Mouse (Mus musculus) myocyte (in vitro differentiated cells): ENCODE measurements around the gene Slc39a11. TPM values are rescaled to one million over a fixed set of nuclear protein-coding genes. Genes with fewer than 3 reads are reported as not detected.

Experiments used
- H3K27me3 ChIP-seq: one replicate; pipeline ENCODE4 v1.6.1; 2011; ENCODE audit not compliant: control insufficient read depth, insufficient read depth, insufficient read length
- H3K36me3 ChIP-seq: one replicate; pipeline ENCODE4 v1.6.1; 2011; ENCODE audit not compliant: control insufficient read depth, insufficient read depth
- H3K4me2 ChIP-seq: one replicate; pipeline ENCODE4 v1.6.1; 2011; ENCODE audit warnings: low read depth, control low read depth
- H3K4me3 ChIP-seq: one replicate; pipeline ENCODE4 v1.5.1; 2011; ENCODE audit warnings: mild to moderate bottlenecking, control low read depth, moderate library complexity
- H3K79me2 ChIP-seq: one replicate; pipeline ENCODE4 v1.6.1; 2011; ENCODE audit not compliant: control insufficient read depth, insufficient read depth
- H3ac ChIP-seq: one replicate; pipeline ENCODE4 v1.6.1; 2011; ENCODE audit not compliant: control insufficient read depth, insufficient read length
- CEBPB ChIP-seq: IDR thresholded peaks from 2 replicates; pipeline ENCODE4 v1.6.1; 2011; ENCODE audit warnings: mild to moderate bottlenecking, moderate library complexity; ENCODE audit not compliant: poor library complexity, insufficient read depth, severe bottlenecking
- E2F4 ChIP-seq: IDR thresholded peaks from one replicate; pipeline ENCODE4 v1.6.1; 2011; ENCODE audit warnings: mild to moderate bottlenecking, control low read depth, moderate library complexity; ENCODE audit not compliant: insufficient read depth
- MAX ChIP-seq: IDR thresholded peaks from one replicate; pipeline ENCODE4 v1.6.1; 2011; ENCODE audit warnings: low read depth, mild to moderate bottlenecking, control low read depth
- MYOD1 ChIP-seq, 3 experiments: IDR thresholded peaks; one replicate each; pipeline ENCODE4 v1.6.1; 2011; ENCODE audit warnings: control low read depth in 2 of 3, low read depth in 2 of 3, mild to moderate bottlenecking in 2 of 3, moderate library complexity in 1 of 3; ENCODE audit not compliant: insufficient read length in 2 of 3, control insufficient read depth in 1 of 3
- MYOG ChIP-seq, 3 experiments: IDR thresholded peaks; one replicate each; pipeline ENCODE4 v1.6.1; 2011; ENCODE audit warnings: control low read depth in 2 of 3, low read depth in 2 of 3, mild to moderate bottlenecking in 2 of 3; ENCODE audit not compliant: insufficient read length in 2 of 3, control insufficient read depth in 1 of 3, insufficient read depth in 1 of 3
- POLR2A ChIP-seq: IDR thresholded peaks from one replicate; pipeline ENCODE4 v1.6.1; 2011; ENCODE audit warnings: low read depth, mild to moderate bottlenecking, control low read depth, moderate library complexity; ENCODE audit not compliant: insufficient read length
- POLR2AphosphoS2 ChIP-seq: IDR thresholded peaks from one replicate; pipeline ENCODE4 v1.6.1; 2011; ENCODE audit warnings: low read depth, control low read depth; ENCODE audit not compliant: insufficient read length
- REST ChIP-seq: IDR thresholded peaks from one replicate; pipeline ENCODE4 v1.6.1; 2011; ENCODE audit warnings: mild to moderate bottlenecking, control low read depth, moderate library complexity; ENCODE audit not compliant: insufficient read depth, insufficient read length
- SRF ChIP-seq: IDR thresholded peaks from one replicate; pipeline ENCODE4 v1.6.1; 2011; ENCODE audit warnings: low read depth; ENCODE audit not compliant: control insufficient read depth, insufficient read length
- TCF12 ChIP-seq: IDR thresholded peaks from one replicate; pipeline ENCODE4 v1.6.1; 2011; ENCODE audit warnings: mild to moderate bottlenecking, control low read depth; ENCODE audit not compliant: poor library complexity, insufficient read depth, severe bottlenecking
- TCF3 ChIP-seq: IDR thresholded peaks from one replicate; pipeline ENCODE4 v1.6.1; 2011; ENCODE audit warnings: low read depth, control low read depth; ENCODE audit not compliant: insufficient read length
- USF1 ChIP-seq: IDR thresholded peaks from one replicate; pipeline ENCODE4 v1.6.1; 2011; ENCODE audit warnings: low read depth, mild to moderate bottlenecking, control low read depth, moderate library complexity
- polyA plus RNA-seq: library from polyadenylated mRNA; unstranded; fragments of >200 nt; fragmentation: generic; extraction: Trizol; gene quantifications from one replicate; pipeline ENCODE4 v1.2.1, GENCODE M21; 2012; ENCODE audit warnings: missing spikeins

The Slc39a11 gene
- polyA plus RNA-seq, 1 experiment: 15.7 TPM

- Histone ChIP-seq H3K79me2 (no peaks in the 10 kb centered on the region), H3ac (no peak overlapping the region), H3K4me3 (no peak overlapping the region), H3K36me3 (no peaks in the 10 kb centered on the region), H3K4me2 (no peak overlapping the region), H3K27me3 (no peaks in the 10 kb centered on the region)
- TF ChIP-seq POLR2AphosphoS2: no peak
- TF ChIP-seq TCF3: no peak
- TF ChIP-seq MYOG (IDR thresholded peaks at IDR 0.05; ENCODE audit: control insufficient read depth in 1 of 3, insufficient read depth in 1 of 3, insufficient read length in 2 of 3, low read depth in 2 of 3): no peak
- no peak for TF ChIP-seq TCF12
- TF ChIP-seq REST: no peak
- TF ChIP-seq USF1: no peak
- TF ChIP-seq CEBPB: no peak
- no peak for TF ChIP-seq MAX
- no peak for TF ChIP-seq MYOD1 (IDR thresholded peaks at IDR 0.05; ENCODE audit: control insufficient read depth in 1 of 3, insufficient read length in 2 of 3, low read depth in 2 of 3)
- TF ChIP-seq POLR2A: no peak
- no peak for TF ChIP-seq SRF
- no peak for TF ChIP-seq E2F4
These were observed 364.7 kb downstream of the Slc39a11 start for GRCm38 (mm10) chr11:113284951-113285741.

GRCm38 (mm10) chr11:113283376-113283811 is 366.5 kb downstream of the Slc39a11 start:
- no peak overlapping the region for H3K4me2 ChIP-seq
- TF ChIP-seq REST: no peak
- TF ChIP-seq SRF: no peak
- TF ChIP-seq POLR2A: no peak
- TF ChIP-seq TCF3: no peak
- no peak for TF ChIP-seq MYOD1 (IDR thresholded peaks at IDR 0.05; ENCODE audit: control insufficient read depth in 1 of 3, insufficient read length in 2 of 3, low read depth in 2 of 3)
- TF ChIP-seq POLR2AphosphoS2: no peak
- TF ChIP-seq CEBPB: no peak
- no peak for TF ChIP-seq MAX
- no peak for TF ChIP-seq MYOG (IDR thresholded peaks at IDR 0.05; ENCODE audit: control insufficient read depth in 1 of 3, insufficient read depth in 1 of 3, insufficient read length in 2 of 3, low read depth in 2 of 3)
- TF ChIP-seq TCF12: no peak
- TF ChIP-seq USF1: no peak
- no peak for TF ChIP-seq E2F4
- H3ac ChIP-seq: no peak overlapping the region
- H3K79me2 ChIP-seq: no peaks in the 10 kb centered on the region
- H3K36me3 ChIP-seq: no peaks in the 10 kb centered on the region
- H3K27me3 ChIP-seq: no peaks in the 10 kb centered on the region
- no peak overlapping the region for H3K4me3 ChIP-seq

GRCm38 (mm10) chr11:113278238-113278637 is 371.6 kb downstream of the Slc39a11 start:
- no peak for TF ChIP-seq SRF
- no peak for TF ChIP-seq MYOD1 (IDR thresholded peaks at IDR 0.05; ENCODE audit: control insufficient read depth in 1 of 3, insufficient read length in 2 of 3, low read depth in 2 of 3)
- no peak for TF ChIP-seq MYOG (IDR thresholded peaks at IDR 0.05; ENCODE audit: control insufficient read depth in 1 of 3, insufficient read depth in 1 of 3, insufficient read length in 2 of 3, low read depth in 2 of 3)
- TF ChIP-seq POLR2AphosphoS2: no peak
- no peak for TF ChIP-seq TCF12
- no peak for TF ChIP-seq REST
- TF ChIP-seq USF1: no peak
- no peak for TF ChIP-seq MAX
- no peak for TF ChIP-seq TCF3
- TF ChIP-seq POLR2A: no peak
- TF ChIP-seq E2F4: no peak
- TF ChIP-seq CEBPB: no peak
- Histone ChIP-seq H3ac (no peak overlapping the region), H3K79me2 (no peaks in the 10 kb centered on the region), H3K4me2 (no peak overlapping the region), H3K4me3 (no peak overlapping the region), H3K27me3 (no peaks in the 10 kb centered on the region), H3K36me3 (no peaks in the 10 kb centered on the region)

- Histone ChIP-seq H3K4me2 (no peak overlapping the region), H3K79me2 (no peaks in the 10 kb centered on the region), H3ac (no peak overlapping the region), H3K36me3 (no peaks in the 10 kb centered on the region), H3K27me3 (no peaks in the 10 kb centered on the region), H3K4me3 (no peak overlapping the region)
- TF ChIP-seq REST (no peak), SRF (no peak), TCF12 (no peak), MYOD1 (IDR thresholded peaks at IDR 0.05; ENCODE audit: control insufficient read depth in 1 of 3, insufficient read length in 2 of 3, low read depth in 2 of 3) (no peak), MYOG (IDR thresholded peaks at IDR 0.05; ENCODE audit: control insufficient read depth in 1 of 3, insufficient read depth in 1 of 3, insufficient read length in 2 of 3, low read depth in 2 of 3) (no peak), E2F4 (no peak), MAX (no peak)
These were observed 372.8 kb downstream of the Slc39a11 start for GRCm38 (mm10) chr11:113277034-113277612.
